Mouse (Mus musculus) Muller cell, postnatal 12 days (primary cell): Measurements from ENCODE around the gene Prdx1.
"Not testable (repeated sequence)": the region's sequence is repeated elsewhere in the genome, so short reads cannot be mapped to it uniquely, and the experiment has no call there.

Experiments used
- DNase-seq: peaks from one replicate; pipeline ENCODE4 v3.0.0-alpha.2; 2015; ENCODE audit errors: inconsistent ontology term

Gene Prdx1

GRCm38 (mm10) chr4:116685402-116686061, at the start of gene Prdx1:
Gene Prdx1 (plus strand): TSS chr4:116685544.
- DNase-seq = peak; percentile 98

- DNase-seq = no peak
These were observed 46.5 kb upstream of the Prdx1 start for GRCm38 (mm10) chr4:116638821-116639220.

DNA sequence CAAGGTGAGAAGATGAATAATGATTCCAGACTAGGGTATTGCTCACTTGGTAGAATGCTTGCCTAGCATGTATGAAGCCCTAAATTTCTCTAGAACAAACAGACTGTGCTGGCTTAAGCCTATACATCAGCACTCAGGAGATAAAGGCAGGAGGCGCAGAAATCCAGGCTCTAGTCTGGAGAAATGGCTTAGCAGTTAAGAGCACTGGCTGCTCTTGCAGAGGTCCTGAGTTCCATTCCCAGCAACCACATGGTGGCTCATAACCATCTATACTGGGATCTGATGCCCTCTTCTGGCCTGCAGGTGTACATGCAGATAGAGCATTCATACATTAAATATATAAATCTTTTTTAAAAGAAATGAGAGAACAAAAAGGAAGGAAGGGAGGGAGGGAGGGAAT, 43.3 kb upstream of the Prdx1 start:
- no peak for DNase-seq

DNA sequence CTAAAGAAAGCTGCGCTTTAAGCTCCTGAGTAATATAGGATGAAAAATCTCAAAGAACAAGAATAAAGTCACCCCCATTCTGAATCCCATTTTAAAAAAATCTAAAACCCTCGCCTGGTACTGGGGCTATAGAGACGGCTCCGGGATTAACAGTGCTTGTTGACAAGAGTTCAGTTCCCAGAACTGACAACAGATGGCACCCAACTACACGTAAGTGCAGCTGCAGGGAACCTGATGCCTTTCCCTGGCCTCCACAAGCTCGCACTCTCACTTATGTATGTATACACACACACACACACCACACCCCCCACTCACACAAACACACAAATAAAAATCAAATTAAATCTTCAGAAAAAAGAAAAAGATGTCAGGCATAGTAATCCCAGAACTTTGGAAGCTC, 41.0 kb upstream of the Prdx1 start:
- DNase-seq = peak; percentile 7

GRCm38 (mm10) chr4:116645624-116646023, 39.7 kb upstream of the Prdx1 start:
- no peak for DNase-seq

GRCm38 (mm10) chr4:116649411-116649810, 35.9 kb upstream of the Prdx1 start:
- DNase-seq = no peak

GRCm38 (mm10) chr4:116650365-116650764, 35.0 kb upstream of the Prdx1 start:
- DNase-seq = no peak

DNA sequence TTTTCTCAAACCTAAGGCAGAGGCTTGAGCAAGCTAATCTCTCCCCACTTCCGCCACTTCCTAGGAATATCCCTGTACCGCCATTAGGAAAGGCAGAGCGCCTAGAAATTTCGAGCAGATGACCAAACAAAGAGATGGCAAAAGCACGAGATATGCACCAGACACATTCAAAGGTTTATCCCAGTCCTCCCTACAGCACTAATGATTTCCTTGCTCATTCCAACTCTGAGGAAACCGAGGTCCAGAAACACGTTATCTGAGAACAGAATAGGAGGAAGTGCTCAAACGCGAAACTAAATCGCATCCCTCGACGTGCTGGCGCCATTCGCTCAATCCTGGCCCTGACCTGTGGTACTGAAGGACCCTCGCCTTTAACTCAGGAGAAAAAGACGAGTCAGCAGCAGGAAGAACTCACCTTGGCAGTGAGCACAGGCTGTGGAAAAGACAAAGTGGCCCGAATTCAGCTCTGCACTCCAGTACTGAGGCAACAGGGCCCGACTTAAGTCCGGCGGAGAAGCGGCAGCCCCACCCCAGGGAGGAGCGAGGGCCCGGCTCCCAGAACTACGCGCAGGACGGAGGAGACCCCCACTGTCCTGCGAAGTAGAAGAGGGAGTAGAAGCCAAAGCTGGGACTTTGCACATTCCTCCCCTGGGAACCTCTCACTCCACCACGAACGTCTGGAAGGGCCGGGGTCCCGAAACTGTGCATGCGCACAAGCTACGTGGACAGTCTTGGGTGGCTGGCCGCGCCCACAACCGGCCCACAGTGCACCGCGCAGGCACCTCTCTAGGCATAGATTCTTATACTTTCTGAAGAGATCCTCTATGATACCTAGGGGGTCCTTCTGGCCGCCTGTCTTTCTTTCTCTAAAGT, 34.2 kb upstream of the Prdx1 start, which contains the start of gene Akr1a1:
Gene Akr1a1, minus strand, starts transcription at position 757 of the 873 bp plus-strand sequence.
- DNase-seq = peak; percentile 93

GRCm38 (mm10) chr4:116651797-116652135, 33.6 kb upstream of the Prdx1 start:
- no peak for DNase-seq

- DNase-seq = no peak
These were observed 32.1 kb upstream of the Prdx1 start for GRCm38 (mm10) chr4:116653228-116653627.

DNA sequence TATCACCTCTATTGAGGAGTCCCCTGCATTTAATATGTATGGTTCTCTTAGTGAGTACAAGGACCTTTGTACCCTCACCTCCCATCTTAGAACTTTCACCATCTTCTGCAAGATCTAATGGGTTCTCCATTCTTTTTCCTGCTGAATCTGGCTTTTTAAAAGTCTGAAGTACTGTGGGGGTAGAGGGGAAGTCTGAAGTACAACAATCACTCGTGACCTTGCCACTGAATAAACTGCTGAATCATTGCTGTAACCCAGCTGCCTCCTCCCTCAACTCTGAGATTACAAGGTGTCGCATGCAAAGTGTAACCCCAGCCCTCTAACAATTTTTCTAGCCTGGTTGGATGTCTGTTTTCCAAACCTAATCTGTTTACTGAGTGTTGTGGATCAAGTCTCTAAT, 30.2 kb upstream of the Prdx1 start:
- DNase-seq = no peak

DNA sequence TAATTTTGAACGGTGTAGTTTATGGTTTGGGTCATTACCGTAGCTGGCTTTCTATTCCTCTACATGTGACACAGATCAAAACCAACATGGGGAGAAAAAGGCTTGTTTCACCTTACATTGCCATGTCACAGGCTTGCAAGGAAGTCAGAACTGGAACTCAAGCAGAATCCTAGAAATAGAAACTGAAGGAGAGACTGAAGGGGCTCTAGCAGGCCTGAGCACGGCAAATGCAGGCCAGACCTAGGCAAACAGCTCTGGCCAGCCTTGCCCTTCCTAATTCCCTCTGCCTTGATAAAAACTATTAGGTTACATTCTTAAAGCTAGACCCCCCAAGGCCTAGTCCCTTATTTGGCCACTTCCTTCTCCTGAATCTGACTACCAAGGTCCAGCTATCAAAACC, 29.7 kb upstream of the Prdx1 start:
- no peak for DNase-seq

- no peak for DNase-seq
These were observed 27.4 kb upstream of the Prdx1 start for GRCm38 (mm10) chr4:116657971-116658370.

GRCm38 (mm10) chr4:116659474-116659873, 25.9 kb upstream of the Prdx1 start:
- DNase-seq = peak; percentile 25

- not testable (repeated sequence) for DNase-seq
These were observed 25.4 kb upstream of the Prdx1 start for GRCm38 (mm10) chr4:116659916-116660315.

DNA sequence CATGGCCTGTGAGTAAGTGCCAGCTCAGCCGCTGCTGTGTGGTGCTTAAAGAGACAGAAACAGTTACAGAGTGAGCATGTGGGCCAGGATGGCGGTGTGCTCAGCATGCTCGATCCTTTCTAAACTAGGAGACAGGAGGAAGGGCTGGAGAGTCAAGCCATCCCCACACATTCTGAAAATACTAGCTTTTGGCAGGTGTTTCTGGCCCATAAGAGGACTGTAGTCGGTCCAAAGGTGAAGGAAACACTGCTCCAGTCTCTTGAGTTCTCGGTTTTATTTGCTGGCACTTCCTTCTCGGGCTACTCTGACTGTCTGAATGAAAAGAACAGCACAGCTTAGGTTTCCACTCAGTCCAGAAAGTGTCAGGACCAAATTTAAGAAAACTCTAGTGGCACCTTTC, 24.5 kb upstream of the Prdx1 start:
- DNase-seq = no peak

DNA sequence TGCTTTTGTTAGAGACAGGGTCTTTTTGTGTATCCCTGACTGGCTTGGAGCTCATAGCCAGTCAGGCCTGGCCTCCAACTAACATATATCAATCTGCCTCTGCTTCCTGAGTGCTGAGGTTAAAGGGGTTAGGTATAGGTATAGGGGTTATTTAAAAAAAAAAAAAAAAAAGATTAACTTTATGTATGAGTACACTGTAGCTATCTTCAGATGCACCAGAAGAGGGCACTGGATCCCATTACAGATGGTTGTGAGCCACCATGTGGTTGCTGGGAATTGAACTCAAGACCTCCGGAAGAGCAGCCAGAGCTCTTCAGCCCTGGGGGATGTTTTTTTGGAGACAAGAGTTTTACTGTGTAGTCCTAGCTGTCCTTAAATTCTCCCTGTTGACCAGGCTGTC, 23.3 kb upstream of the Prdx1 start:
- DNase-seq = no peak

DNA sequence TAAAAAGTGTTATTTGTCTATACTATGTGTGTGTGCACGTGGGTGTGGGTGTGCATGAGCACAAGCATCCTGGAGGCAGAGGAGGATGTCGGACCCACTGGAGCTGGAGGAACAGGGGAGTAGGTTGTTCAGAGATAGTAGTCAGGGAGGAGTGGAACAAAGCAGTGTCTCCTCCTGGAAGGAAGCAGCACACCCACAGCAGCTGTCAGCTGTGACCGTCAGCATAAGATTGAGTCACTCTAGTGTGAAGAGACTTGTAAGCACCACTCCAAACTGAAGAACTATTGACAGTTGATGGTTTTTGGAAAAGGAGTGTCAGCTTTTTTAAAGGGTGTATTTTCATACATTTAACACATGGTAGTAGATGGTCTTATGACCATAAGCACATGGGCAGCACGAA, 18.7 kb upstream of the Prdx1 start:
- DNase-seq = no peak

DNA sequence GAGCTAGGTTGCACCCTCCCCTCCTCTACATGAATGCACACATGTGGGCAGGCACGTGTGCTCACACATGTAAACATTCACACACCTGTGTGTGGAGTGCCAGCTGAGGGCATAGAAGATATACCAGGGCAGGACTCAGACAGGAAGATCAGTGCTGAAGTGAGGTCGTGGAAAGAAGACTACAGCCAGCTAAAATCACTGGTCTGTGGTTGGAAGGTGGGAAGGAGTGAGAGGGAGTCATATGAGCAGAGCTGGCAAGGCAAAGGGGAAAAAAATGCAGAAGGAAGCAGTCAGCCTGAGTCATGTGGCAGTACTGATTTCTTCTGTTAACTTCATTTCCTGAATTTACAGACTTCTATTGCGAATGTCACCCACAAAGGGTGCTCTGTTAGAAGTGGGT, 17.2 kb upstream of the Prdx1 start:
- peak; percentile 56 for DNase-seq

DNA sequence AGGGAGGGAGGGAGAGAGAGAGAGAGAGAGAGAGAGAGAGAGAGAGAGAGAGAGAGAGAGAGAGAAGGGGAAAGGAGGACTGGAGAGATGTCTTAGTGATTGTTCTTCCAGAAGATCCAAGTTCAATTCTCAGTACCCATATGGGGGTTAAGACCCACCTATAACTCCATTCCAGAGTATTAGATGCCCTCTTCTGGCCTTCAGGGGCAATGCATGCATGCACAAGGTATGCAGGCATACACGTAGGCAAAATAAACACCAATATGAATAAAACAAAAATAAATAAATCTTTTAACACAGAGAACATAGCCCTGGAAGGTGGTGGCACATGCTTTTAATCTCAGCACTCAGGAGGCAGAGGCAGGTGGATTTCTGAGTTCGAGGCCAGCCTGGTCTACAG, 16.1 kb upstream of the Prdx1 start:
- DNase-seq = no peak

GRCm38 (mm10) chr4:116672785-116673184, 12.6 kb upstream of the Prdx1 start:
- DNase-seq = no peak

DNA sequence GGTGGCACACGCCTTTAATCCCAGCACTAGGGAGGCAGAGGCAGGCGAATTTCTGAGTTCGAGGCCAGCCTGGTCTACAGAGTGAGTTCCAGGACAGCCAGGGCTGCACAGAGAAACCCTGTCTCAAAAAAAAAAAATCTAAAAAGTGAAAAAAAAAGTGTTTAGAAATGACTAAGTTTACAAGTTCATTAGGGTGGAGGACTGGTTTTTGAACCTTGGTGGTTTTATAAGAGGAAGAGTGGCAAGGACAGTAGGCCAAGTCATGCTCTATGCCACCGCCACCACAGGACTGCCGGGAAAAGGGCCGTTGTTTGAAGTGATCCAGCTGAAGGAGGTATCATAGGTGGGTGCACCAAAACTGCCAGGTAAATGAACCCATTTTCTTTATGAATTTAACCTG, 10.6 kb upstream of the Prdx1 start:
- DNase-seq = not testable (repeated sequence)

GRCm38 (mm10) chr4:116676027-116676426, 9.3 kb upstream of the Prdx1 start:
- DNase-seq = no peak
